Mouse (Mus musculus) ES-E14 (cell line): Measurements from ENCODE around the gene Dnaic2. TPM values are rescaled to one million over a fixed set of nuclear protein-coding genes. Genes with fewer than 3 reads are reported as not detected.

Source experiments
- DNase-seq: peaks from one replicate; pipeline ENCODE4 v3.0.0-alpha.2; 2013; ENCODE audit warnings: low read depth, low spot score
- H3K27ac ChIP-seq: 2 replicates; pipeline ENCODE4 v1.5.1; 2012; ENCODE audit warnings: low read depth, mild to moderate bottlenecking, low read length, moderate library complexity, mixed read lengths; ENCODE audit not compliant: poor library complexity, insufficient read depth, severe bottlenecking
- H3K36me3 ChIP-seq: 2 replicates; pipeline ENCODE4 v1.6.1; 2012; ENCODE audit warnings: mild to moderate bottlenecking, low read length, moderate library complexity, mixed read lengths; ENCODE audit not compliant: control insufficient read depth, poor library complexity, insufficient read depth, severe bottlenecking
- H3K4me1 ChIP-seq, 2 experiments: fragments of 150-350 bp in 1 of 2; sonication (generic) in 1 of 2; 2 replicates each; pipeline ENCODE4 v1.6.1; 2012; ENCODE audit warnings: low read length in 2 of 2, mild to moderate bottlenecking in 1 of 2, mixed read lengths in 1 of 2; ENCODE audit not compliant: control insufficient read depth in 2 of 2, insufficient read depth in 2 of 2, poor library complexity in 1 of 2
- H3K4me3 ChIP-seq, 2 experiments: fragments of 150-350 bp in 1 of 2; sonication (generic) in 1 of 2; 2 replicates each; pipeline ENCODE4 v1.5.1; 2012; ENCODE audit warnings: low read length in 2 of 2, low read depth in 1 of 2, mild to moderate bottlenecking in 1 of 2, mixed read lengths in 1 of 2; ENCODE audit not compliant: insufficient read depth in 1 of 2, poor library complexity in 1 of 2, severe bottlenecking in 1 of 2
- H3K9ac ChIP-seq: 2 replicates; pipeline ENCODE4 v1.6.1; 2012; ENCODE audit warnings: low read depth, mild to moderate bottlenecking, low read length, mixed read lengths; ENCODE audit not compliant: poor library complexity, insufficient read depth, severe bottlenecking
- H3K9me3 ChIP-seq: fragments of 150-350 bp; sonication (generic); 2 replicates; pipeline ENCODE4 v1.6.1; 2012; ENCODE audit warnings: low read depth, mild to moderate bottlenecking, low read length; ENCODE audit not compliant: control insufficient read depth, insufficient read depth
- CHD2 ChIP-seq: IDR thresholded peaks from 2 replicates; pipeline ENCODE4 v1.6.1; 2014; ENCODE audit warnings: mild to moderate bottlenecking, low read depth, low read length, inconsistent platforms
- HCFC1 ChIP-seq: IDR thresholded peaks from 2 replicates; pipeline ENCODE4 v1.6.1; 2012; ENCODE audit warnings: low read length, inconsistent platforms, borderline replicate concordance; ENCODE audit not compliant: insufficient read depth
- MAFK ChIP-seq: IDR thresholded peaks from 2 replicates; pipeline ENCODE4 v1.6.1; 2014; ENCODE audit warnings: mild to moderate bottlenecking, low read depth, low read length, inconsistent platforms; ENCODE audit not compliant: insufficient read depth
- ZC3H11A ChIP-seq: IDR thresholded peaks from 2 replicates; pipeline ENCODE4 v1.6.1; 2012; ENCODE audit warnings: low read depth, mild to moderate bottlenecking, inconsistent platforms, low read length, borderline replicate concordance
- ZNF384 ChIP-seq: IDR thresholded peaks from 2 replicates; pipeline ENCODE4 v1.6.1; 2012; ENCODE audit warnings: low read depth, low read length, inconsistent platforms
- in situ Hi-C, 2 experiments: fragments of 600-800 bp; cut with MboI; formaldehyde crosslinking; loops; one replicate each; pipeline ENCODE4 v1.15.1; 2025; ENCODE audit warnings: low sequenced_read_pairs in 2 of 2, inconsistent platforms in 1 of 2; ENCODE audit not compliant: unreplicated experiment in 2 of 2
- total RNA-seq: library from RNA; depleted of rRNA; stranded (reverse); fragments of 300-350 nt; gene quantifications from 2 replicates; pipeline ENCODE4 v1.2.3, GENCODE M21; 2012

The Dnaic2 gene
- total RNA-seq, 1 experiment: 0.71 TPM

GRCm38 (mm10) chr11:114797176-114797575 is 70.0 kb downstream of the Dnaic2 start:
- no peak for DNase-seq
- in situ Hi-C loops: no loop called here
- Histone ChIP-seq H3K36me3 (no peaks in the 10 kb centered on the region), H3K4me1 (peaks cover 3 to 18% of the 10 kb centered on the region in 2 experiments; a peak in 2 of 4 replicates), H3K4me3 (no peak overlapping the region), H3K27ac (no peak overlapping the region), H3K9me3 (no peaks in the 10 kb centered on the region), H3K9ac (no peak overlapping the region)
- TF ChIP-seq ZC3H11A (no peak), HCFC1 (no peak), MAFK (no peak), ZNF384 (no peak), CHD2 (no peak)

GRCm38 (mm10) chr11:114797981-114798380 is 70.8 kb downstream of the Dnaic2 start:
- H3K4me1 ChIP-seq: peaks cover 3 to 21% of the 10 kb centered on the region in 2 experiments; a peak in 3 of 4 replicates
- no peak overlapping the region for H3K4me3 ChIP-seq
- TF ChIP-seq CHD2 (no peak), ZC3H11A (no peak), MAFK (no peak), ZNF384 (no peak), HCFC1 (no peak)
- no peaks in the 10 kb centered on the region for H3K36me3 ChIP-seq
- H3K9me3 ChIP-seq: no peaks in the 10 kb centered on the region
- in situ Hi-C loops: no loop called here
- no peak overlapping the region for H3K27ac ChIP-seq
- no peak for DNase-seq
- H3K9ac ChIP-seq: no peak overlapping the region

GRCm38 (mm10) chr11:114798624-114799023 is 71.4 kb downstream of the Dnaic2 start, which contains the start of gene Gpr142:
Gene Gpr142 (plus strand): TSS chr11:114798924.
- no peak within 1 kb of the TSS for H3K4me3 ChIP-seq
- H3K36me3 ChIP-seq: no peaks in the 10 kb centered on the region
- DNase-seq: no peak
- TF ChIP-seq ZC3H11A: no peak
- no peak for TF ChIP-seq ZNF384
- no peak for TF ChIP-seq MAFK
- no peak for TF ChIP-seq CHD2
- TF ChIP-seq HCFC1: no peak
- in situ Hi-C loops: no loop called here
- no peak within 1 kb of the TSS for H3K27ac ChIP-seq
- no peak within 1 kb of the TSS for H3K9ac ChIP-seq
- no peaks in the 10 kb centered on the region for H3K9me3 ChIP-seq
- H3K4me1 ChIP-seq: peaks cover 3 to 22% of the 10 kb centered on the region in 2 experiments; a peak in 3 of 4 replicates

GRCm38 (mm10) chr11:114801906-114802305 is 74.7 kb downstream of the Dnaic2 start:
- TF ChIP-seq HCFC1 (no peak), MAFK (no peak), ZNF384 (no peak), CHD2 (no peak), ZC3H11A (no peak)
- no peaks in the 10 kb centered on the region for H3K9me3 ChIP-seq
- no peak overlapping the region for H3K4me3 ChIP-seq
- no peaks in the 10 kb centered on the region for H3K36me3 ChIP-seq
- no peak overlapping the region for H3K9ac ChIP-seq
- H3K27ac ChIP-seq: no peak overlapping the region
- in situ Hi-C loops: no loop called here
- DNase-seq: no peak
- H3K4me1 ChIP-seq: peaks cover 3 to 7% of the 10 kb centered on the region in 2 experiments; a peak in 2 of 4 replicates
